Mouse (Mus musculus): ENCODE data around the gene Pou2f2.

GRCm38 (mm10) chr7:25076296-25076662, 103.2 kb downstream of the Pou2f2 start:
- TF ChIP-seq POLR2A (IDR thresholded peaks at IDR 0.05; ENCODE audit: borderline replicate concordance, control insufficient read depth, low read depth, low read length), result no peak
- no peak for TF ChIP-seq CTCF (IDR thresholded peaks at IDR 0.05; ENCODE audit: control insufficient read depth, insufficient read depth, low read length)
